Mouse (Mus musculus) T-helper 1 cell (primary cell): ENCODE data around the gene Mybph.
"Not testable (repeated sequence)": the region's sequence is repeated elsewhere in the genome, so short reads cannot be mapped to it uniquely, and the experiment has no call there.

Source experiments
- in situ Hi-C: fragments of 300-600 bp; cut with MboI, MseI; formaldehyde crosslinking; loops from one replicate; pipeline ENCODE4 v1.15.1; 2025; ENCODE audit warnings: high pct_unique_total_duplicates

Gene Mybph

GRCm38 (mm10) chr1:134232778-134233531 lies 39.7 kb downstream of the Mybph start:
- in situ Hi-C loops = loop anchor here (5.0 kb wide), 1 partner anchor 81 kb away; no protein-coding TSS in a partner anchor

- in situ Hi-C loops = loop anchor here (5.0 kb wide), 1 partner anchor 82 kb away; no protein-coding TSS in a partner anchor
Measured at GRCm38 (mm10) chr1:134233681-134234454, 40.6 kb downstream of the Mybph start.

GRCm38 (mm10) chr1:134234455-134235390 lies 41.5 kb downstream of the Mybph start:
- in situ Hi-C loops = loop anchor here (5.0 kb wide), 1 partner anchor 82 kb away; no protein-coding TSS in a partner anchor

- in situ Hi-C loops = no loop called here
Measured at GRCm38 (mm10) chr1:134235391-134235921, 42.2 kb downstream of the Mybph start, which contains the start of gene Adora1. Adora1 (minus strand) TSS chr1:134235431.

GRCm38 (mm10) chr1:134236142-134236541 lies 42.9 kb downstream of the Mybph start:
- in situ Hi-C loops = no loop called here

- in situ Hi-C loops = no loop called here
Measured at GRCm38 (mm10) chr1:134237438-134237837, 44.2 kb downstream of the Mybph start.

GRCm38 (mm10) chr1:134240701-134241100 lies 47.5 kb downstream of the Mybph start:
- in situ Hi-C loops = no loop called here

- in situ Hi-C loops = no loop called here
Measured at GRCm38 (mm10) chr1:134241298-134241697, 48.0 kb downstream of the Mybph start.

- in situ Hi-C loops = no loop called here
Measured at GRCm38 (mm10) chr1:134242286-134242685, 49.0 kb downstream of the Mybph start.

- in situ Hi-C loops = no loop called here
Measured at GRCm38 (mm10) chr1:134243505-134243904, 50.3 kb downstream of the Mybph start.

GRCm38 (mm10) chr1:134243948-134244914 lies 51.0 kb downstream of the Mybph start:
- in situ Hi-C loops = no loop called here

GRCm38 (mm10) chr1:134245004-134245717 lies 51.9 kb downstream of the Mybph start:
- in situ Hi-C loops = no loop called here

GRCm38 (mm10) chr1:134246590-134246989 lies 53.3 kb downstream of the Mybph start:
- in situ Hi-C loops = no loop called here

- in situ Hi-C loops = not testable (repeated sequence)
Measured at GRCm38 (mm10) chr1:134249681-134250080, 56.4 kb downstream of the Mybph start.
